Mouse (Mus musculus) cerebellum, adult 9-11 months (tissue): ENCODE results near the gene Atf1.
"Not testable (repeated sequence)": the region's sequence is repeated elsewhere in the genome, so short reads cannot be mapped to it uniquely, and the experiment has no call there.

Experiments used
- DNase-seq: peaks from one replicate; pipeline ENCODE4 v3.0.0; 2022

The Atf1 gene

DNA sequence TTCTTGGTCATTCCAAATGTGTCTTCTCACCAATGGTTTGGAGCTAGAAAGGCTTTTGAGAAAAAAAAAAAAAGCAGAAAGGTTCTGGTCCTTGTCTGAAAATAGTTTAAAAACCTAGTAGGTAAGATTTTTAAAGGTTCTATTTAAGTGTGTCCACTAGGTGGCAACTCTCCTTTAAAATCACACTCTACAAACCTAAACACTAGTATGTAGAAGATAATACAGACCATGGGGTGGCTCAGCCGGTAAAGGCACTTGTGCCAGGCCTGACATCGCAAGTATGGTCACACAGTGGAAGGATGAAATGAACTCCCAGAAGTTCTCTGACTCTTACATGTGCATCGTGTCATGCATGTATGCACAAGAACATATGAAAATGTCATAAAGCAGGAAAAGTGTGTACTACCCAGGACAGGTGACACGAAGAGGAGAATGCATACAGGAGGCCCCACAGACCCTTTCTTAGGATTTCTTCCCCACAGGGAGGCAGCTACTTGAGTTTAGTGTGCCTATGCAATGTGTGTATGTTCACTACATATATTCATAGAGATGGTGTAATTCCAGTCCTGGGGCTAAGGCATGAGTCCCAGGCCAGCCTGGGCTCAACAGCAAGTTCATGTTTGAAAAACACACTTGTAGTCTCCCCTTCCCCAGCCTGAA lies 35.8 kb downstream of the Atf1 start:
- DNase-seq = peak; percentile 13

DNA sequence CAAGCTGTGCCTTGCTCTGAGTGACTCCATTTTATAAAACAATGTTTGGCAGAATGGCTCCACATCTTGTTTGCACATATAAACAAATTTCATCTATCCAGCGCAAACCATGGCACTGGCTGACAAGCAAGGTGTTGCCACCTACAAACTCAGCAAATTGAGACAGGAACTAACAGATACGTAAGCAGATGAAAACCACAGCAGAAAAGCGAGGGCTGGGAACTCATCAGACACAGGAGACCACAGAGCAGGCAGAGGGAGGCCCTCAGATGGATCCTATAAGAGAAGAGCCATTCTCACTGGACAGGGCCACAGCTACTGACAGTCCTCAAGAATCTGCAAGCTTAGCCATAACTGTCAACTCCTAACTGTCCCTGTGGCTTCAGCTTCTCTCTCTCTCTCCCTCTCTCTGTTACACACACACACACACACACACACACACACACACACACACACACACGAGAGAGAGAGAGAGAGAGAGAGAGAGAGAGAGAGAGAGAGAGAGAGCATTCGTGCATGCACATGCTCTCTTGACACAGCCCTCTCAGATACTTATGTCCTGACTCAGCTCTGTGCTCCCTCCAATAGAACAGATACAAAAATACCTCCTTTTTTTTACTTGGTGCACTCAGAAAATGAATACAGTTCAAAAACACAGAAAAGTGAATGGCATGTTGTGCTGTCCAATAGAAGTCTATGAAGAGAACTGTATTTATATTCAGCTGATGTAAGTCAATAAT lies 38.1 kb downstream of the Atf1 start:
- no peak for DNase-seq

DNA sequence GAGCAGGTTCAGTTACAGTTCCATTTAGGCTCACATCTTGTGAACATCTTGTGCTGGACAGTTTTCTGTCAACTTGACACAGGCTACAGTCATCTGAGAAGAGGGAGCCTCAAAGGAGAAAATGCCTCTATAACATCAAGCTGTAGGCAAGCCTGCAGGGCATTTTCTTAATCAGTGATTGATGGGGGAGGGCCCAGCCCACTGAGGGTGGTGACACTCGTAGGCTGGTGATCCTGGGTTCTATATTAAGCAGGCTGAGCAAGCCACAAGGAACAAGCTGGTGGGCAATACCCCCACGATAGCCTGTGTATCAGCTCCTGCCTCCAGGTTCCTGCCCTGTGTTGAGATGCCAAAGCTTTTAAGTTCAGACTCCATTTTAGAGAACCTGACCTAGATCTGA lies 41.3 kb downstream of the Atf1 start:
- DNase-seq = no peak

DNA sequence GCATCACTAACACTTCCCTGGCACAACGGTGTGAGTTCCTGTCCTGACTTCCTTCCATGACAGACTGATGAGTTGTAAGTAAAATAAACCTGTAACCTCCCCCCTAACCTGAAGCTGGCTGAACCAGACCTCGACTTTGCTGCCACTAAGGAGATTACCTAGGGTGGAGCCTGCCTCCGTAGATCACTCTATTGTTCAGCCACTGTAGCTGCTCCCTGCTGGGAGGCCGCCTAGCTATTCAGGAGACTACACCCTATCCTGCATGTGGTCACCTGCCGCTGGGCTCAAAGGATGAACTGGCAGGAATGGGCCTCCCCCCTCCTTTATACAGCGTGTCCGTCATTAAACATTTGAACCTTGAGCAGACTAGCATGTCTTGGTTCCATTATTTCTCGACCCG lies 42.2 kb downstream of the Atf1 start:
- DNase-seq = no peak

DNA sequence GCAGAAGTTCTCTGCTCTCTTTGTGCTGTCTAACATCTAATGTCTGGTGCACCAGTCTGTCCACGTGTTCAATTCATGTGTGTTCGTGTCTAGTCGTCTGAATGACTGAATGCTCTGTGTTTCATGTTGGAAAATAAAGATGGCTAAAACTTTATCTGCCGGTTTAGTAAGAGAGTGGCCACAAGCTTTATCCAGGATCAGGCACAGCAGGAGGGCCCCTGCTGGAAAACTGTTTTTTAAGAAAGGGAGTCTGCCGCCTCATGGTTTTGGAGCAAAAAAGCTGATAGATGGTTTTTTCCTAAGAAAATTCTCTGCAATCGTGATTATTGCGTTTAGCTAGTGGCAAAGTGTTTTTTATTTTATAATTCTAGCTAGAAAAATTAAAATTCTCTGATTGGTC lies 43.0 kb downstream of the Atf1 start:
- not testable (repeated sequence) for DNase-seq

DNA sequence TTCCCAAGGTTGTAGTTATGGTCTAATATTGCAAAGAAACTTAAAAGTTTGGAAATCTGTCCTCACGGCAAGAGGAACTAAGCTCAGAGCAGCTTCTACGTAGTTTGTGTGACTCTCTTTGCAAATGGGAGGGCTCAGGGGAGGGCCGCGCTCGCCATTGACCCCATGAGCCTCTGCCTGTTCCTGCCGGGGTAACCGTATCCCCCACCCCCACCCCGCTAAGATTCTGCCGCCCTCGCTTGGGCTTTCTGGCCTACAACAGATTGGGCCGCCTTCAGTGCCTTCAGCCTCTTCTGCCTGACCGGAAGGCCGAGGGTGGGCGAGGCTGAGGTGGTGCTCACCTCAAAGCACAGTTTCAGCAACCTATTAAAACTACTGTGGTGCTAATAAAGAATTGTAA lies 43.8 kb downstream of the Atf1 start:
- DNase-seq = no peak

DNA sequence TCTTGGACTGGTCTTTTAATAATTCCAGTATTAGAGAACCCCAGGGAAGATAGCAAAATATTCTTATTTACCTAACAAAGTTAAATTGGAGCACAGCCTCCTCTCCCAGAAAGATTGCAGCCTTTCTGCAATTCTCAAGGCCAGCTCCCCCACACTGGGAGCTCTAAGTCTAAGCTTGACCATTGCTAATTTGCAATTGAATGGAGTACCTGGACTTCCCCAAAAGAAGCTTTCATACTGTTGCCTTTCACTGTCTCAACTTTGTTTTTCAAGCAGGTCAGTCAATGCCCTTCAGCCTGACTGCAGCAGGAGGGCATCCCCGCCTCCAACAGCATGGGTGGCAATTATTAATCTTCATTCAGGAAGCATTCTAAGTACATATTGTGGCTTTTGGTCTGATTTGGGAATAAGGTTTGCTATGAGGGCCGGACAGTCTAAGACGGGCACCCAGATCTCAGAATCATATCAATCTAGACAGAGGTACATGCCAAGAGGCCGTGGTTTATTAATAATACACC lies 46.2 kb downstream of the Atf1 start:
- DNase-seq = not testable (repeated sequence)

DNA sequence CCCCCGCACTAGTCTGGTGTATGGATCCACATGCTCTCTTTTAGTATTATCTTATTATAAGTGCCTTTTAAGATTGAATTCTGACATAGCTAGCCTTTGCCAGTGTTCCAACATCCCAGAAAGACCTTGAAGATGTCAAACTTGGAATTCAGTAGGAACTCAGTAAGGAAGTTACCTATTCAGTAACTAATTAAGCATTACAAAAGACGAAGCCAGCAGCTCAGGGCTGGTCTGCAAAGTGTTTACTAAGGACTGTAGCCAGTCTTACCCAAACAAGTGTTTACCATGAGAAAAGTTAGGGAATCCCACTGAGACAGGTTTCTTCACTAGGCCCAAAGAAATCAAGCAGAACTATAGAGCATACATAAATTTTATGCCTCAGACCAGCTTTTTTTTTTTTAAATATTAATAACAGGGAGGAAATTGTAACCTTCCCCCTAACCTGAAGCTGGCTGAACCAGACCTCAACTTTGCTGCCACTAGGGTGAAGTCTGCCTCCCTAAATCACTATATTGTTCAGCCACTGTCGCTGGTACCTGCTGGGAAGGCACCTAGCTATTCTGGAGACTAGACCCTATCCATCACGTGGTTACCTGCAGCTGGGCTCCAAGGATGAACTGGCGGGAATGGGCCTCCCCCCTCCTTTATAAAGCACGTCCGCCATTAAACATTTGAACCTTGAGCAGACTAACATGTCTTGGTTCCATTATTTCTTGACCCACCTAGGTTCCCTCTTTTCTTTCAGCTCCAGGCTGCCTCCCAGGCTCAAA lies 47.4 kb downstream of the Atf1 start:
- DNase-seq = no peak

DNA sequence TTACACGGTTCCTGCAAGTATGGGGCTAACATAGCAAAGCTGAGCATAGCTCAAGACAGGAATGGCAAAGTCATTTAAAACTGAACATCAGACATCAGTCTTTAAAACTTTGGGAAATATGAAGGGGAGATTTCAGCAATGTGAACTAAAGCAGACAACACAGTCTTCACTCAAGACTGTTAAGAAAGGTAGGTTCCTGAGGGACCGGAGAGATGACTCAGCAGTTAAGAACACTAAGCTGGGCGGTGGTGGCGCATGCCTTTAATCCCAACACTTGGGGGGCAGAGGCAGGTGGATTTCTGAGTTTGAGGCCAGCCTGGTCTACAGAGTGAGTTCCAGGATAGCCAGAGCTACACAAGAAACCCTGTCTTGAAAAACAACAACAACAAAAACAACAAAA lies 48.8 kb downstream of the Atf1 start:
- no peak for DNase-seq

DNA sequence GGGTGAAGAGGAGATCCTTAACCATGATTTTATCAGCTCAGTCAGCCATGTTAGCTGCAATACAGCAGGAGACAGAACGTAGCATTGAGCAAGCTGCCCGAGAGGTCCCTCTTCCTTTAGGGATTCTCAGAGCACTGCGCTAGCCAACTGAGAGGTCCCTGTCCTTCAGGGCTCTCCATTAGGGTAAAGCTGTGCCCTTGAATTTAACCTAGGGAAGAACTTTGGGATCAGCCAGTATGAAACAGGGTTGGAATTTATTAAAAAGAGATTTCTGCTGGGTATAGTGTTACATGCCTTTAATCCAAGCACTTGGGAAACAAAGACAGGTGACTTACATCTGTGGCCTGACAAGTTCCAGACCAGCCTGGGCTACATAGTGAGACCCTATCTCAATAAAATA lies 50.0 kb downstream of the Atf1 start:
- no peak for DNase-seq

DNA sequence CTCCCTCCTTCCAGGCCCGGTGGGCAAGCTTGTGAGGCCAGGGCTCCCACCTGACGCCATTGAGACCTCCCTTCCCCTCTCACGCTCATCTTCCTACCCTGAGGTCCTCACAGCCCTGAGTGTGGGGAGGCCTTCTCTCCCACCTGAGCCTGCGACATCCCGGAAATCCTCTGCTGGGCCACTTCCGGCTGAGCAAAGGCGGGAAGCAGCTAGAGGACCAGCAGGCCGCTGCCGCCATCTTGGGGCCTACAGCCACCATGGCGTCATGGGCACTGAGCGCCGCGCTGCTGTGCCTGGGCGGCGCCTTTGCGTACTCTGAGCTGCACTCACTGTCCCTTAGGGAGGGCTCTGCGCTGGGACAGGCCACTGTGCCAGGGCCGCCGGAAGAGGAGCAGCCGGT lies 53.0 kb downstream of the Atf1 start, which contains the start of gene Tmprss12:
Gene Tmprss12, plus strand, starts transcription at position 212 of the 400 bp plus-strand sequence.
- no peak for DNase-seq

DNA sequence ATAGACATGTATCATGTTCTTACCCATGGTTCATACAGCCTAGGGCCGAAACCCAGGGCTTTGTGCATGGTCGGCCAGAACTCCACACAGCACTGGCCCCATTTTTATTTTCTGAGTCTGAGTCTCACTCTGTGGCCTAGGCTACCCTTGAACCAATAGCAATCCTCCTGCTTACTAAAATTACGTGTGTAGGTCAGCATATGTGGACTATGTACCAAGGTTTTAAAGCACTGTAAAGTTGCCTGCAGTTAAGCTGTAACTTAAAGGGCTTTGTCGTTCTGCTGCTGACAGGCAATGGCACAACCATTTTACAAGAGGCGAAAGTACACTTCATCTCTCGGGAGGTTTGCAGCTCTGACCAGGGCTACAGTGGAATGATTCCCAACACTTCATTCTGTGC lies 61.4 kb downstream of the Atf1 start:
- no peak for DNase-seq

DNA sequence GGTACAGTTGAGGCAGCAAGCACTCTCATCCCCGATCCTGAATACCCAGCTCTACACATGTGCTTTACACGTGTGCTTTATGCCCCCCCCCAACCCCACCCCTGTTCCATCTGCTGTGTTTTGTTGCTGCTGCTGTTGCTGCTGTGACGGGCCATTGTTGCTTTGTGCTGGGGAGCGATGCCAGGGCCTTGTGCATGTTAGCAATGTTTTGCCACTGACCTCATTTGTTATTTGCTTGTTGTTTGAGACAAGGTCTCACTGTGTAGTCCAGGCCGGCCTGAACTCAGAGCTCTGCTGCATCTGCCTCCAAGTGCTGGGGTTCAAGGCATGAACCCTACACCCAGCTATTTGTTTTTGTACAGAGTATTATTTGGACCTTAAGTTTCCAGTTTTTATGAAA lies 63.2 kb downstream of the Atf1 start:
- no peak for DNase-seq

DNA sequence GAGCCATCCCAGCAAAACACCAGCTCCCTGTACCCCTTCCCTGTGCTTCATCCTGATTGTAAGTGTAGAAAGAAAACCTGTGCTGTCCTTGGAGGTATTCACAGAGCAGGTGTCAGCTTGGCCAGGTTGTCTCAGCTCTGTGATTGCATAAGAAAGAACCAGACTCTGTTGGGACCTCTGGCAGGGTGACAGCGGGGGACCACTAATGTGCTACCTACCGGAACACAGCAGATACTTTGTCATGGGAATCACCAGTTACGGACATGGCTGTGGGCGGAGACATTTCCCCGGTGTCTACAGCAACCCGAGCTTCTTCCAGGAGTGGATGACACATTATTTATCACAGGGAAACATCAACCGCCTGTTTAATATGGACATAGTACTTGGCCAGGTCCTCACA lies 64.7 kb downstream of the Atf1 start:
- no peak for DNase-seq

DNA sequence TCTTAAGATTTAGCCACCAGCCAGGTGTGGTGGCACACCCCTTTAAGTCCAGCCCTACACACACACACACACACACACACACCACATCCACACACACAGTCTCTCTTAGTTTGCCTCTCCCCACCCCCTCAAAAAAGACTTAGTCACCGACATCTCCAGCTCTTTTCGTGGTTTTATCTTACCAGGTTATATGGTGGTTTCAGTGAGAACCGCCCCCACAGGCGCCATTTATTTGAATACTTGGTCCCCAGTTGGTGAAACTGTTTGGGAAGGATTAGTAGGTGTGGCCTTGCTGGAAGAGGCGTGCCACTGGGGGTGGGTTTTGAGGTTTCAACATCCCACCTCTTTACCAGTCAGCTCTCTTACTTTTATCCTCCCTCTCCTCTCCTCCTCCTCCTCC lies 70.2 kb downstream of the Atf1 start:
- no peak for DNase-seq

DNA sequence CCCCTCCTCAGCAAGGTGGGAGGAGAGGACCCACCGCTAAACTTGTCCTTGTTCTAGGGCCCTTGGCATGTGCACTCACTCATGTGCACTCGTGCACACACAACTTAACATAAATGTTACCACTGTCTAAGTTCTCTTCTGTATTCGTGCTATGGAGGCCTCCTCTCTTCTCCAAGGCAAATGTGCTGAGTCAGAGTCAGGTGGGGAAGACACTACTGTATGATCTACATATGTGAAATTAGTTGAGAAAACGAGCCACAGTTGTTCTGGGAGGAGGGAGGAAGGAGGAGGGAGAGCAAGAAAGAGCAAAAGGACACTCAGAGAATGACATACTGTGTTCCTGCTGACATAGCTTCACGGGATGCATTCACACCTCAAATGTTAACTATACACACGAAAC lies 72.9 kb downstream of the Atf1 start:
- no peak for DNase-seq

DNA sequence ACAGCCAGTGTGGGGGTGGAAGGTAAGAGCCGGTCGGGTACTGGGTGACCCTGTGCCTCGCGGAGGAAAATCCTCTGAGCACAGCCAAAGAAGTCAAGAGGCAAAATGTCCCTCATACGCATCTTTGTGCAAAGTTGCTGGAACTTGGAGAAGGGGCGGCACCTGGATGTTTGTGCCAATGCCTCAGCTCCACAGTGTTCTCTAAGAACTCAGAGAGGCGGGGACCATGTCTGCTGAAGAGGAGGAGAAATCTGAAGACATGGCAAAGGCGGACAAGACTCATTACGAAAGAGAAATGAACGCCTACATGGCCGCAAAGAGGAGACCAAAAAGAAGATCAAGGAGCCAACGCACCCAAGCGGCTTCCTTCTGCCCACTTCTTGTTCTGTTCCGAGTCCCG lies 73.9 kb downstream of the Atf1 start:
- no peak for DNase-seq

DNA sequence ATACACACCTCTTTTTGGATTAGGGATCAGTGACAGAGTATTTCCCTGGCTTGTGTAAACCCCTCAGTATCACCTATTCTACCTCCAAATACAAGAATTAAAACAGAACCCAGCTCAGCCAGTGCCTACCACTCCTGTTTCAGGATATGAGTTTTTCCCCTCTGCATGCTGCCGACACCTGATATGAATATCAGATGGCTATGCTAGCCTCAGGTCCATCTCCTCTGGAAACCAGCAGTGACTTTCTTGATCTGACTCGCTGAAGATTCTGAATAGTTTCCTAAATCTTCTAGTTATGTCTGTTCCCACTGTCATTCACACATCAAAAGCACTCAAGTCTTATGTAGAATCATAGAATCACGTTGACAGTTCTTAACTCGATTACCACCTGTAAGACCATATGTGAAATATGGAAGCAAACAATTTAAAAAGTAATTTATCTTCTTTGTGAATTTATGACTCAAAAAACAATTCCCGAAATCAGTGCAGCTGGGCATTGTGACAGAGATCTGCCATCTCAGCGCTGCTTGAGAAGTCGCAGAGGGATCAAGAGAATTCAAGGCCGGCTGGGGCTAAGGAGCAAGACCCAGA lies 75.9 kb downstream of the Atf1 start:
- no peak for DNase-seq

DNA sequence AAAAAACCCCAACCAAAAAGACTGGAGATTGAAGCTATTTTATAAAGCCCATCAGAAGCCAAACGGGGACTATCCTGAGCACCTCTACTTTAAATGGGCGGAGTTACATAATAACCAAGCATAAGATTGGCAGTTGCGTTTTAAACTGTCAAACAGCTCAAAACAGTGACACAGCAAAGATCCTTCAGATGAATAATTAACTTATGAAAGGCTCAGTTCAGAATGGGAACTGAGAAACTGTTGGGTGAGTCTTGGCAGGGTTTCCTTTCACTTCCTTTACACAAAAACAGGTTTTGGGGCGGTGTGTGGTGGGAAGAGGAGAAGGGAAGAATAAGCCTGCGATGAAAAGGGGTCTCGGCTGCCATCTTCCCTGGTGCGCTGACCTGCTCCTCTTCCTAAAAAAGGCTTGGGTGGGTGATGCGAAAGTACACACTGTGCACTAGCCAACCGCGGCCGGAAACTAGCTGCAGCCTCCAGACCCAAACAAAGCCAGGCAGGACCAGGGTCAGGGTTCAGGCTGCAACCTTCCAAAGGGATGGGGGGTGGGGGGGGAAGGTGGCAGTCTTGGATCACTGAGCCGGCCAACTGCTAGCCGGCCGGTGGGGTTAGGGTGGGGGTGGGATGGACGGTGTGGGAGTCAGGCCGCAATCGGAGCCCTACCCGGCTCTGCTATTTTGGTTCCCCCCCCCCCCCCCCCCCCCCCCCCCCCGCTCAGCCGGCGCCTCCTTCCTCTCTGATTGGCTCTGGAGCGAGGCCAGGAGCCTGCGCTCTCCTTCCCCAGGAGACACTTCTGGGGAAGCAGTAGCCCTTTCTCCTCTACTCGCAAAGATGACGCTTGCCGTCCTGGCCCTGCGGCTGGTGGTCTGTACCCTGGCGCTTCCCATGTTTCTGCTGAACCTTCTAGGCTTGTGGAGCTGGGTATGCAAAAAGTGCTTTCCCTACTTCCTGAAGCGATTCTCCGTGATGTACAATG lies 76.7 kb downstream of the Atf1 start, which contains the start of gene Mettl7a1:
Gene Mettl7a1, plus strand, starts transcription at position 122 of the 973 bp plus-strand sequence.
- peak; percentile 88 for DNase-seq

DNA sequence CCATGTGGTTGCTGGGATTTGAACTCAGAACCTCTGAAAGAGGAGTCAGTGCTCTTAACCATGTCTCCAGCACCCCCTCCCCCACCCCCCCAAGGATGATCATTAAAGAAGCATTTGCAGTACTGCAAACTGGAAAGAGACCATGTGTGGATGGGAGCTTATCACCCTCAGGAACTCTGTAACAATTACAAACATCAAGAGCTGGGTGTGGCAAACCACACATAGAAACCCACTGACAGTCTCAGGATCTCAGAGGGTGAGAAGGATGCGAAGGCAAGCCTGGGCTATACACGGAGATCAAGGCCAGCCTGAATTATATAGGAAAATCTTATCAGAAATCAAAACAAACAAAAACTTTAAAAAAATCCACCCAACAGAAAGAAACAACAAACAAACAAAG lies 78.6 kb downstream of the Atf1 start:
- DNase-seq = no peak

DNA sequence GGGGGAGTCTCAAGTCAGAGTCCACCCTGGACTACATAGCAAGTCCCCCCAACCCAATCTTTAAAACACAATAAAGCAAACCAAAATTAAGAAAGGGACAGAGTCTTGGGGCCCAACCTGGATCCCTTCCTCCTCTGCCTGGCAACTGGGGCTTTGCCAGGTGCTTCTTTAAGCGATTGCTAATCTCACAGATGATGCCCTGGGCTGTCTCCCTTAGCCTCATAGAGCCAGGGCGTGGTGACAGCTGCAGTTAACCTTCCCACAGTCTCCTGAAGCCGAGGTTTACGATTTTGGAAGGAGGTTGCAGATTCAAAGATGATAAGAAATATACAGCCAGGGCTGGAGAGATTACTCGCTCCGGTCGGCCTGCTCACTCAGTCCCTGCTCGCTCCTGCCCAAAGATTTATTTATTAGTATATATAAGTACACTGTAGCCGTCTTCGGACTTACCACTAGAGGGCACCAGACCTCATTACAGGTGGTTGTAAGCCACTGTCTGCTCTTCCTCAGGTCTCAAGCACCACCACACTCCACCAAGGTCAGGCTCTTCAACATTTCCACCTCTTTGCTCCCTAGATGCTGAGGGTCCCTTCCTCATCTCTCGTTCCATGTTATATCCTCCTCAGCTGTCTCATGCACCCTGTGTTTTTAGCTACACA lies 79.9 kb downstream of the Atf1 start:
- DNase-seq = peak; percentile 56
